Mouse (Mus musculus) monocyte, adult 5-6 weeks (primary cell): ENCODE results near the gene Rab11fip3. TPM values are rescaled to one million over a fixed set of nuclear protein-coding genes. Genes with fewer than 3 reads are reported as not detected.

Experiments used
- ATAC-seq: fragments of 153-309, 156-312 bp; replicated peaks from 2 replicates; pipeline ENCODE4 v1.8.0; 2017; ENCODE audit warnings: mild to moderate bottlenecking; ENCODE audit not compliant: low TSS enrichment, insufficient number of reproducible peaks, severe bottlenecking, poor library complexity, low FRiP score
- total RNA-seq: library from RNA; stranded (forward); fragments of 200-1000, 200-491, 200-594 nt; gene quantifications from 3 replicates; pipeline ENCODE4 v1.2.3, GENCODE M21; 2017

The Rab11fip3 gene
- total RNA-seq, 1 experiment from 2014 or later: 1.2 TPM

DNA sequence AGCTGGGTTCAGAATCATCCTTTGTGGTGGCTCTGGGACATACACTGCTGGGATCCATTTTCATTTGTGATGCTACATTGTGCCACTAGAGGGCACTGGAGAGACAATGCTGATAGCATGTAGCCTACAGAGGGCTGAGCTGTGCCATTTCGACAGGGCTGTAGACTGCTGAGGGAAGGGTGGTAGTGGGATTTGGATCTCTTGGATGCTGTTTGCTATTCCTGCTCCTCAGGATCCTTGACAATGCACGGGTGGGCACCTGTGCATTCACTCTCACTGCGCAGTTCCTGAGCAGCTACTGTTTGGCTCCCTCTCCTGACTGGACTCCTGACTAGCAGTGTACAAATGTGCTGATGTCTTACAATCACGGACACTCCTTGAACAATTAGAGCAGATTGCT is 59.8 kb downstream of the Rab11fip3 start:
- ATAC-seq: peak; percentile 75

DNA sequence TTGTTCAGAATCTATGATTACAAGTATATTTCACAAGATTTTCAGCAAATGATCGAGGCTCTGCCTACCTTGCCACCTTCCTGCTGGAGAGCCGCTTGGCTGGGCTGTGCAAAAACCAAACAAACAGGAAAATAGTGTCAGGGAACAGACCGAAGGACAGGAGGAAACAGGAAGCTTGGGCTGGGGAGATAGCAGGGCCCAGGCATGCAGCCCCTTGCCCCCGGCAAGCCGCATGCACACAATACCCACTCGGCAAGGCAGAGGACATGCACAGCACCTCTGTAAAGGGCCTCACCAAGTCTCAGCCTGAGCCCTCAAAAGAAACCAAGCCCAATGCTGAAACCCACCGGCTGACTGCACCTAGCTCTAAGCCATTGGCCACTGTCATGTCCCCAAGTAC is 60.6 kb downstream of the Rab11fip3 start:
- no peak for ATAC-seq

DNA sequence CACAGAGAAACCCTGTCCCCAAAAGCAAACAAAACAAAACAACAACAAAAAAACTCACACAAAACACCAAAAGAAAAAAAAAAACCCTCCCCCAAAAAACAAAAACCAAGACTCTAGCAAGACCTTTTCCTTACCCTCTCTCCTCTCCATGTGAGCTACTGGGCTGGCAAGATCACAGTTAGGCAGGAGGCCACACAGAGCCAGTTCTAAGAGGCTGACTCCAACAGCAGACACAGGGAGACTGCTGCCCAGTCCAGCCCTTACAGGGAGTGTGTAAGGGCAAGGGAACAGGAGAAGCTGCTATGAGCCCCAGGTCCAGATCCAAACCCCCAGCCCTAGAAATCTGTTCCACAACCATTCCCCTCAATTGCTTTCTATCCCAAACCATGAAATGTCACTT is 61.0 kb downstream of the Rab11fip3 start:
- no peak for ATAC-seq

- ATAC-seq: no peak
Observed at GRCm38 (mm10) chr17:26007646-26008045, 61.7 kb downstream of the Rab11fip3 start.

DNA sequence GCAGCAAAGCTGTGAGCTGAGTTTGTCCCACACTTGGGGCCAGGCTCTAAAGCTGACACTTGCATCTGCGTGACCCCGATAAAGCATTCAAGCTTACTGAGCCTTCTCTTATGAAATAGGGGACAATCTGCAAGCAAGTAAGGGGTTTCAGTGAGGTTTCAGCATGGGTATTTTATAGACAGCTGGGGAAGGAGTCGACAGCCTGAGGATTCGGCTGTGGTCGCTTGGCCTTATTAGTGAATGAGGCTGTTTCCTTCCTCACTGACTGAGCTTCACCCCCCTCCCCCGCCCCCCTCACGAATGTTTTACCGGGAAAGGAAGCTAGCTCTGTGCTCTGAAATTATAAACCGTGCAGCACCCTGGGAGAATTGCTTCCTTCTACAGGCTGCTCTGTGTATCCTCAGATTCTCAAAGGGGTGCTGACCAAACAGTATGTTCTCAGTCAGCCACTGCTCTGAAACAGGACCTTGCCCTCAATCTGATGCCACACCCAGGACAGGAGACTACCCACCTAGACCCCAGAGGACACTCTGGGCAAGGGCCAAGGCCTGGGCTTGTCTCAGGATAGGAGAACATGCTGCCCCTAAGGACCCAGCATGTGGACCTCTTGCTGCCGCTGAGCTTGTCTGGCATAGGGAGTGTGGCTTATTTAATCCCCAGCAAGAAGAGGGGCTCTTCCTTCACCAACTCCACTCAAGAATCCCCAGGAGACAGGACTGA is 63.5 kb downstream of the Rab11fip3 start:
- ATAC-seq: no peak

- ATAC-seq: no peak
Observed at GRCm38 (mm10) chr17:26004711-26005110, 64.6 kb downstream of the Rab11fip3 start.

DNA sequence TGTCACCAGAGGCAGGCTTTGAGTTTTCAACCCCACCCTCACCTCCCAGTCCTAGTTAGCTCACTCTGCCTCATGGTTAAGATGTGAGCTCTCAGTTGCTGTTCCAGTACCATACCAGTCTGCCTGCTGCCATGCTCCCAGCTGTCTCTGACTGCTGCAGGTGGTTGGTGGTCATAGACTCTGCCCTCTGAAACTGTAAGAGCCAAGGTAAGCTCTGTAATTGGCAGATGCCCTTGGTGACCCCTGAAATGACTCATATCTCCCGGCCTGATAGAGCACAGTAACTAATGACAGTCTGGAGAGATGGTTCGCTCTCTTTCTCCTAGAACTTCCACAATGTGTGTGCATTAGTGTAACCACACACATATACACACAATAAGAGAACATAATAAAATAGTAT is 65.5 kb downstream of the Rab11fip3 start:
- ATAC-seq: no peak

DNA sequence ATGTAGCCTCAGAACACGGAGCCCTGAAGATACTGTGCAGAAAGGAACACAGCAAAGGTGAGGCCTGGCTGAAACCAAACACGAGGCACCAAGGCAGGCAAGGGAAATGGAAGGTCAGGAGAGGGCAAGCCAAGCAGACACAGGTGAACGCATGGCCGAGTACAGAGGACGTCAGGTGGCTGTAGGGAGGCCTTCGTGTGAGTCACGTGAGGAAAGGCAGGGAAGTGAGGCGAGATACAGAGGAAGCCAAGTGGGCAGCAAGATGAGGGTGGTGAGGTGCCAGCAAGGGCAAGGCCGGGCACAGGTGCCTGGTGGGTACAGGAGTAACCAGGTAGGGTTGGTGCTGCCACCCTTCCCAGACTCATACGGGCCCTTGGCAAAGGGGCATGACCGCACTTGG is 70.9 kb downstream of the Rab11fip3 start:
- no peak for ATAC-seq

- ATAC-seq: no peak
Observed at GRCm38 (mm10) chr17:25993489-25993888, 75.9 kb downstream of the Rab11fip3 start.

GRCm38 (mm10) chr17:25992274-25992673 is 77.1 kb downstream of the Rab11fip3 start:
- ATAC-seq: no peak

DNA sequence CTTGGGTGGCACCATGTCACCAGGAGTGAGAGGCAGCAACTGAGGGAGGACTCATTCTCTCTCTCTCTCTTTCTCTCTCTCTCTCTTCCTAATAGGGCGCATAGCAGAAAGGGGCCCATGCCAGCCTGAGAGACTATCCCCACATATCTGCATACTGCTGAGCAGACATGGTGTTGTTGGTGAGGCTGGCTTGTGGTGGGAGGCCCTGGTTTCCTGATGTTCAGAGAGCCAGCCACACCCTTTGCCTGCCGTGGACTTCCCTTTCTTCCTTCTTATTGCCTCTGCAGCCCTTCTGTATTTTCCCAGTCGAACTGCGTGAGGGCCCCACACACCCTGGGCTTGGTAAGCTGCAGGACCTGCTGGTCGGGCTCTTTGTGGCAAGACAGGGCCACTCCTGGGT is 79.0 kb downstream of the Rab11fip3 start:
- ATAC-seq: peak; percentile 48

DNA sequence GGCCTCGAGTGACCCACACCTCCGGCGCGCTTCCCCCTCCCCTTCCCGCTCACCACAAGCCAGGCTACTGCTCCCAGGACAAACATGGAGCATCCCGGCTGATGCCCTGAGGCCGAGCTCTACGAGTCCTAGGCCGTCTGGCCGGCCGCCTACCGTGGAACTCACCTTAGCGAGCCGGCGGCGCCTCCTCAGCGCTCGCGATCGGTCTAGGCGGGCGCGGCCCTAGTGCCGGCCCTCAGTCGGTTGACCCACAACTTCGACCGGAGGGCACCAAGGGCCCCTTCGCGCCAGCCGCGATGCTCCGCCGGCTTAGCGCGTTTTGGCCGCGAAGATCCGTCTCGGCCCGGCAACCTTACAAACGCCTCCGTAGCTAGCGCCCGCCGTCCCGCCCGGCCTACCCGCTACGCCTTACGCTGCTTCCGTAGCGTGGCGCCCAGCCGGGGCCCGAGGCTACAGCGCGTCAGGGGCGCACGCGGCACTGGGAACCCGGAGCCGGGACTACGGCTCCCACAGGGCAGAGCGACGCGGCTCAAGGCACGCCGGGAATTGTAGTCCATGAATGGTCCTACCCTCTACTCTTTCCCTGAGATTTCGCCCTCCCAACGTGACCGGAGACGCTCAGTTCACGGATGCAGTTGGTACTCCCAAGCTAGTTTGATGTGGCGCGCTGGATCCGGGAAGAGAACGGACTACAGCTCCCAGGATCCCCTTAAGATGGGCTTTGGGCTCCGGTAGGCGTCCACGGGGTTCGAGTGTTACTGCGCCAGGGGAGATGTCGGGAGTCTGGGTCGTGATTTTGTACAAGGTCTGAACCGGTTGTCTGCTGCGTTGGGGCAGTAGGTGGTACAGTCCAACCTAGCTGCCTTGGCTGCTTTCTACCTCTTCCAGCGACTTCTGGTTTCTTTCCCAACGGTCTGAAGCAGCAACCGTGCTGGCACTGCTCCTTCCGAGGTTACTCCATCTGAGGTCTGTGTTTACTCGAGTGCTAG is 83.8 kb downstream of the Rab11fip3 start, which contains the start of gene Capn15:
Capn15 (minus strand) TSS at position 491 of the 989 bp plus-strand sequence.
- ATAC-seq: peak; percentile 88

GRCm38 (mm10) chr17:25984556-25985305 is 84.6 kb downstream of the Rab11fip3 start:
- ATAC-seq: no peak

DNA sequence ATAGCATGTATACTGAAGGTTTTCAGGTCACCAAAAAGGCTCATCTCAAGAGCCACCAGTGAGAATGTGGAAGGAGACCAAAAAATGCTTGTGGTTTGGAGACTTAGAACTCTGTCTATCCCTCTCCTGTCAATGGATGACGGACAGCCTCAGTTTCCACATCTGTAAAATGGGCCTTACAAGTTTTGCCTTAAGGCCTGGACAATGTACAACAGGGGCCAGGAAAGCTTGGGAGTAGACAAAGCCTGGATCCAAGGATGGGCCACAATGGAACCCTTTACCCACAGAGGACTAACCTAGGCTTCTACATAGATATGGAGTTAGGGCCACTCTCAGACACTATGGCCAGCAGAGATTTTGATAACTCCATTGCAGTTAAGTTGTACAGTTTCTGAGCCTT is 85.3 kb downstream of the Rab11fip3 start:
- ATAC-seq: no peak

DNA sequence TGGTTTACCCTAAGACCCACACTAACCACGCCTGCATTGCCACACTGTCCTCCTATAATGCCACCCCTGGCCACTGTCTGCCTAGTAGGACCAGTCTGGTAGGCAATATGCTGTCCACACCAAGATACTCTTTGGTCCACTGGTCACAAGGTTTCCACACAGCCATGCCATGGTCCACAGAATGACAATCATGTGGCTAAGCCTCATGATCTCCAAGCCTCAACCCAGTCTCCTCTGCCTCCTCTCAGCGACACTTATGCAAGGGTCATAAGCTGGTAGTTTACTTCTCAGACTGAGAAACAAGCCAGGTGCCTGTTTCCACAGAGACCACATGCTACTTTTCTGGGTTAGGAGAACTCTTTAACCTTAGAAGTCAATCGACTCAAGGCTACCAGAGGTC is 86.4 kb downstream of the Rab11fip3 start:
- ATAC-seq: no peak

- ATAC-seq: no peak
Observed at GRCm38 (mm10) chr17:25980854-25981253, 88.5 kb downstream of the Rab11fip3 start.

GRCm38 (mm10) chr17:25979829-25980738 is 89.3 kb downstream of the Rab11fip3 start:
- no peak for ATAC-seq
